Mouse (Mus musculus) spleen, postnatal 14 days (tissue): ENCODE measurements around the gene Mapk8ip3.

Experiments
- DNase-seq, 2 experiments: peaks; one replicate each; pipeline ENCODE4 v3.0.0; 2021 to 2022; ENCODE audit warnings: low spot score in 2 of 2

The Mapk8ip3 gene

DNA sequence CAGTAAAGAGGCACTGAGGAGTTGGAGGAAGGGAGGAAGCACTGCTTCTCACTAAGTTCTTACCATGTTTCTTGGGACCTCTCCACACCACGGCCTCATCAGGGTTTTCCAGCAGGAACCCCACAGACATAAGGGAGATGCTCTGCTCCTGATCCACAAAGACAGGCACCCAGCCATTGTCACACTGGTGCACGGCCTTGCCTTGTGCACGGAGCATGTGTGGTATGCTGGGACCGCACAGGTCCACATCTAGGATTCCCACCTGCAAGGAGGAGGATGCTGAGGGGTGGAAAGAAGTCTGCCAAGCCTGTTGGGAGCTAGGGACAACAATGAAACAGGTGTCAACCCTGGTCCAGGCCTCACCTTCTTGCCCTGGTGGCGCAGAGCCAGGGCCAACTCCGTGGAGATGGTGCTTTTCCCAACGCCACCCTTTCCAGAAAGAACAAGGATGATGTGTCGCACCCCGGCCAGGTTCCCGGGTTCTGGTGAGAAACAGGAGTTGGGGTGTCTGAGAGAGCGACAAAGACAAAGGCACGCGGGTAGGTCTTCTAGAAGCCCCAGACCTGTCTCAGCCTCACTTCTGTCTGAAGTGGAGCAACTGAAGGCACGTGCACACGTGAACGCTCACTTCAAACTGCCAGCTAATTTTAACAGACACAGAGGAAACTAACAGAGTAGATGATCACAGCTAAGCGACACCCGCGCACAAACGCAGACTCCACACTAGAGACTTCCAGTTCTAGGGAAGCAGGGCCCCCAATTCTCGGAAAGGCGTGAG is 51.2 kb downstream of the Mapk8ip3 start:
- DNase-seq, result no peak

DNA sequence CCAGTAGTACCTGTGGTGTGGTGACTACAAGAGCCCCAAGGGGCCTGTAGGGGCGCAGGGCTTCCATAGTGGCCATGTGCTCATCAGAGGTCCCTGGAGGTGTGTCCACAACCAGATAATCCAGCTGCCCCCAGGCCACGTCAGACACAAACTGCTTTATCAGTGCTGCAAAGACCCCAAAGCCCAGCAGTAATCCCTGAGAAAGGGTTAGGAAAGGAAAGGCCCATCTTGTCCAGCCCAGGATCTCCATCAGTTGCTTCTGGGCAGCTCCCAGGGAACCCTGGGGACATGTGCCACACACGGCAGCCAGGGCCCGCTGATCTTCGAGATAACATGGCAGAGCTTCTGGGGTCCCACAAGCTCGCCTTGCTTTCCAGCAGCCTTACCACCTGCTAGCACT is 52.4 kb downstream of the Mapk8ip3 start:
- no peak for DNase-seq

GRCm38 (mm10) chr17:24881738-24882440 is 54.9 kb downstream of the Mapk8ip3 start:
- DNase-seq, result peak in 1 of 2 experiments; percentile 43

GRCm38 (mm10) chr17:24878531-24878930 is 58.2 kb downstream of the Mapk8ip3 start:
- DNase-seq, result peak in 1 of 2 experiments; percentile 5

DNA sequence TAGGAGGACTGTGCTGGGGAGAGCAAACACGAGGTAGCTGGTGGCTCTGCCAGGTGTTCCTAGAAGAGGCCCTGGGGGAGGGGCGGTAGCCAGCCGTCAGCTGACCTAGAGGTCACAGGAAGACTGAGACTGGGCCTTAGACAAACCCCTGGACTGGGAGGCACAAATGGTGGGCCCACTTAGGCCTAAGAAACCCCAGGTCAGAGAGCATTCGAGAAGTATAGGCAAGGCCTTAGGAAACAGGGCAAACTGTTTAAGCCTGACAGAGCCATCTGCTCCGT is 58.7 kb downstream of the Mapk8ip3 start:
- DNase-seq, result peak in 1 of 2 experiments; percentile 5

DNA sequence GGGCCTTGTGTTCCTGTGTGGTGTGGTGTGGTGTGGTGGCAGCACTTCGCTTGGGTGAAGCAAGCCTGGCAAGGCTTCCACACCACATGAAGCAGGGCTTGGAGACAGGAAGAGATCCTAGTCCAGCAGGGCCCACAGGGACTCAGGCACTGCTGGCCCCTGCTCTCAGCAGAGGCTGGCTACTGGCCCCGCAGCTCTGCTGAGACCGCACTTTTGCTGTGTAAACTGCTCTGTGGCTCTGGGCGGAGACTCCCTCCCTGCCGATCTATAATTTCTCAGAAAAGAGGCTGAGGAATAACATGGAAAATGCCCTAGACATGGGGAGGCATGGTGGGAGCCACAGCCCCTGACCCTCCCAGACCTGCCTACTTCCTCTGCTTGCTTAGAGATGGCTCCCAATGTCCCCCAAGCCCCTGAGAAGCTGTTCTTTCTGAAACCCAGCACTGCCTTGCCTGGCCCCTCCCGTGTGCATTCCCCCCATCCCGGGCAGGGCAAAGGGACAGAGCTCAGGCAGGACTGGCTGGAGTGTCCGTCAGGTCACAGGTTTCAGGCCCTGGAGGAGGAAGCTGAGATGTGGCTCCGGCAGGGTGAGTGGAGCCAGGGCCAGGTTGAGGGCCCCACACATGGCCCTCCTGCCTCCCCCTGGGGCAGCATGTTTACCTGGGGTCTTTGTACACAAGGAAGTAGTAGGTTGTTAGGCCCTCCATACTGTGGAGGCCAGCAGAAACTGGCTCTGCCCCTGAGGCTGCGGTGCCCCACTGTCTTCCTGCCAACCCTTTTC is 59.3 kb downstream of the Mapk8ip3 start:
- peak in 1 of 2 experiments; percentile 5 for DNase-seq

DNA sequence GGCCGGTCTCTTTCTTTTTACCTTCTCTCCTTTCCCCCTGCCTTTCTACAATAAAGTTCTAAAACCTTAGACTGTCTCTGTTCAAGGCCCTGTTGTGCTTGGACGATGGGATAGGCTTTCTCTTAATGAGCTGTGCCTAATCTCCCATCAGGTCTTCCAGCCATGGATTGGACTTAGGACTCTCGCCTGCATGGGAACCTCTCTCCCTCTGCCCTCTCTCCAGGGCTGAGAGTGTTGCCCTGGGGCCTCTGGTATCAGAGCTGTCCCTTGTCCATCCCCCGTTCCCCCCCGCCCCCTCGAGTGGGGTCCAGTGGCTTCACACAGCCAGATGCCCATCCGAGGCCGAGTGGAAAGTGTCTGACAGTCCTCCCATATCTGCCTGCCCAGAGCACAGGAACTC is 61.8 kb downstream of the Mapk8ip3 start:
- no peak for DNase-seq

DNA sequence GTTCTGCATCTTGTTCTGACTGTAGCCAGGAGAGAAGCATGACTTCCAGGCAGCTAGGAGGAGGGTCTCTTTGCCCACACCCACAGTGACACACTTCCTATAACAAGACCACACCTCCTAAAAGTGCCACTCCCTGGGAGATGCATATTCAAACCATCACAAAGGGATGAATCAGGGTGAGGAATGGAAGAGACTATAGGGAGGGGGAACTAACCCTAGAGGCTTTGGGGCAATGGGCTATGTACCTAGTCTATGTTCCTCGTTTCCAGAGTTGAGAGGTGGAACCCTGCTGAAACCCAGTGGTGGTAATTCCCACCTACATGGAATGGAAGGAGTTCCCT is 62.4 kb downstream of the Mapk8ip3 start:
- no peak for DNase-seq

DNA sequence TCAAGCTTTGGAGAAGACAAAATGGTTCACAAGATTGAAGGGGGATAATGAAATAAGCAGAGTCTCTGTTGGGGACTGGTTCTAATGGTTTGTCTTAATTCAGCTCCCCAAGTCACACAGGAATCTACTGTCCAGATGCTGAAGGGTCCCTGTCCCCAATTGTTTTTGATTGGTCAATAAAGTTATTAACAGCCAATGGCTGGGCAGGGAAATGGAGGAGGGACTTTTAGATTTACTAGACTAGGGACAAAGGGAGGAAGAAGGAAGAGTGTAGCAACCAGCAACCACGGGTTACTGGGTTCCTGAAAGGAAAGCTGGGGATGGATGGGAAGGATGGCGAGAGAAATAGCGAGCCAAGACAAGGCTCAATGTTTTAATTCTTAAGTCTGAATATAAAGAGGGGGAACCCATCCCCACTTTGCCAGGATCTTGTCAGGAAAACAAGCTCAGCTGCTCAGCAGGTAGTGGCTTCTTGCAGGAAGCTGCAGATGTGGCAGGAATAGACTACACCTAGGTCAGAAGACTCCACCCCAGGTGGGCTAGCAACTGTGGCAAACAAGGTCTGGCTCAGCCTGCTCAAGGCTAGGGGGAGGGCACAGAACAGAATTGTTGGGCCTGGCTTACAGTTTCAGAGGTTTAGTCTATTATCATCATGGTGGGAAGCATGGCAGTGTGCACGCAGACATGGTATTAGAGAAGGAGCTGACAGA is 62.9 kb downstream of the Mapk8ip3 start:
- DNase-seq, result no peak

- no peak for DNase-seq
Measured at GRCm38 (mm10) chr17:24867914-24868313, 68.9 kb downstream of the Mapk8ip3 start.

- no peak for DNase-seq
Measured at GRCm38 (mm10) chr17:24865776-24866175, 71.0 kb downstream of the Mapk8ip3 start, which contains the start of gene Igfals. Igfals (plus strand) TSS chr17:24865997.

GRCm38 (mm10) chr17:24861785-24862184 is 75.0 kb downstream of the Mapk8ip3 start:
- DNase-seq, result no peak

DNA sequence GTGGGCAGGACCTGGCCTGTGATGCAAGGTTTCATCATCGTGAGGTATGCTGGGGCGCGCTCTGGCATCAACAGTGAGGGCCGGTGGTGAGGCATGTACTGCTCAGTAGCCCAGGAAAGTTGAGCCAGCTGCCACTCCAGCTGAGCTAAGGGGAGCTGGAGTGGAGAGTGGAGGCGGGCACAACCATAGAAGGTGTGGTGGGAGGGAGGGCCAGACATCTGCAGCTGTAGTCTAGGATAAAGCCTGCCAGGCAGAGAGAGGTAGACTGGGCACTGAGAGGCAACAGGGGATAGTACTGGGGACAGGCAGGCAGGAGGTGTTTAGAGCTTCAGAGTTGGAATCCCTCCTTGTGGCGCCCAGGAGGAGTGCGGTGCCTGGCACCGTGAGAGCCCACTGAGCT is 76.7 kb downstream of the Mapk8ip3 start:
- peak; percentile 46 to 50 for DNase-seq

DNA sequence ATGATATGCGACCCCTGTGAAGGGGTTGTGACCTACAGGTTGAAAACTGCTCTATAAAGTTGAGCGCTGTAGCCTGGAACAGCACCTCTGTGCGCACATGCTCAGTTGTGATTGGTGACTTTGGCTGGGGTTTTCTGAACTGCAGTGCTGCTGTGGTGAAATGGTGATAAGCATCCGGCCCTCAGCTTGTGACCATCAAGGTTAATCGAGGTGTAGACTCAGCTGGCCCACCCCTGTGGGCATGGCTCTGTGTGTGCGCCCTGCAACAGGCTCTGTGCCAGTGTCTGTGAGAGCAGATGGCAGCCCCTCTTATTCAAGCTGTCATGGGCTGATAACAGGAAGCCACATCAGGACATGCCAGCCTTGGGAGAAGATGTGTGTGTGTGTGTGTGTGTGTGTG is 77.8 kb downstream of the Mapk8ip3 start:
- DNase-seq, result peak; percentile 61 to 67

DNA sequence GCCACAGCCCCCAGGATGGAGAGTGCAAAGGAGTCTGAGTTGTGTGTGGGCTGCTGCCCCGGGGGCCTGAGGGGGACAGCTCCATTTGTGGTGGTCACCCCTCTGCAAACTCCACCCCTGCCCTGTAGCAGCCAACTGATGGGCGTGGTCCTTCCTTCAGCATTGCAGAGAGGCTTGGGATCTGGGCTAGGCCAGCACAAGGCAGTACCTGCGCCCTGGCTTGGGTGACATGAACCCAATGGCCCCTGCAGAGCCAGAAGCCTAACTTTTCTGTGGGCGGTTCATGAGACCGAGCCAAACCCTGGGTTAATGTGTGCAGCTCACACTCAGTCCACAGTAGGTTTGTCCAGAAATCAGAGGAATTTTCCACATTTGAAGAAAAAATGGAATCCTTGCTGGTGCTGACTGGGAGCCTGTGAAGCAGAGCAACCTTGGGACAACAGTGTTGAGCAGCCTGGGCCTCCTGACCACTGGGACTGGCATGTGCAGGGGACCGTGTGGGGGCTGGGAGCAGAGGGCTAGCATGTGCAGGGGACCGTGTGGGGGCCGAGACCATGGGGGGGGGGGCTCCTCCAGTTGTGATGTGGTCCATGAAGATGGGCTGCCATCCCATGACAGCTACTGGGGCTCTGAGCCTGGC is 78.8 kb downstream of the Mapk8ip3 start:
- no peak for DNase-seq

GRCm38 (mm10) chr17:24856589-24856988 is 80.2 kb downstream of the Mapk8ip3 start:
- no peak for DNase-seq

DNA sequence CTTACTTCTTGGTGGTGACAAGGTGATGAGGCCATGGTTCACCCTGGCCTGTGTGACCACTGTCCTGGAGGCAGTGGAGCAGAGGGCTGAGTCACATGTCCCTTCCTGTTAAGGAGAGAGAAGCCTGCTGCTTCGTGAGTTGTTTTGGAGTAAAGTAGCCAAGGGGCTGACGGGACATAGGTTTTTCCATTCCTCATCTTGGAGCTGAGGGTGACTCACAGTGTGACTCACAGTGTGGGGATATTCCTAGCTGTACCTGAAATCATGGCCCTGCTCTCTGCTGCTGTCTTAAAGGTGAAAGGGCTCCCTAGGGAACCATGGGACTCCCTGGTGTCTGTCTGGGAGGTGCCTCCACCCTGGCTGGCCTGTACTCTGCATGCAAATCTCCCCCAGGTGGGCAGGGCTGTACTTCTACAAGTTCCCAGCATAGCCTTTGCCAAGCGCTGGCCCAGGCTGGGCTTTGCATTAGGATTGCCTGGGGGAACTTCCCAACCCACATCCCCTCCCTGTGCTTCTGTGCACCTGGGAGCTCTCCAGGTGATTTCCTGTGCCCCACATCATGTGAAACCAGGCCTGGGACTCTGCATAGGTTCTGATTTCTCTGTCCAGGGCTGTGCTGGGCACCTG is 80.8 kb downstream of the Mapk8ip3 start:
- no peak for DNase-seq

DNA sequence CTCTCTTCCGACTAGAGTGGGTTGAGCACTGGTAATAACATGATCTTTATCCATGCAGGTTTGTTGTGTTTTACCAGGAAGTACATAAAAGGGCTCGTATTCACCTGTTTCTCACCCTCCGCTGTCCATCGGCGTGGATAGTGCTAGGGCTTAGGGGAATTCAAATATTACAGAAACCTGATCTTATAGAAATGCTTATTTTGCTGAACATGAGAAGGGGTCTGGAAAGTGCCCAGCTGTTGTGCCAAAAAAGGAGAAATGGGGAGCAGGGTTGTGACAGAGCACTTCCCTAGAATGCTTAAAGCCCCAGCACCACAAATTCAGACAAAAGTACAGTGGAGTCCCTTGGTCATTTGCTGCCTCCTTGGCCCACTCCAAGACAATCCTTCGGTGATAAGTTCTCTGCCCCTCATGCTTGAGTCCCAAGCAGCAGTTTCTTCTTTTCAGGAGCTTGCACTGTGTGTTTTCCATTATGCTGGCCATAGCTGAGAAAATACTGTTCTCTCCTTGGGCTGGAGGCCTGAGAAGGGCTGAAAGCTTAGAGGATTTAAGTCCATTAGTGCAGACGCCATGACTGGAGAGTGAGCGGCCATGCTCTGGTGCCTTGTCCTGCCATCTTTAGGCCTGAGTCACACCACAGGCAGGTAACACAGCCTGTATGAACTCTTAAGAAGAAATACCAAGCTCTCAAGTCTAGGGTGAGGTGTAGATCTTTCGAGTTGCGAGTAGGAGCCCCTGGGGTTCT is 85.2 kb downstream of the Mapk8ip3 start:
- DNase-seq, result no peak

- DNase-seq, result no peak
Measured at GRCm38 (mm10) chr17:24850773-24851127, 86.0 kb downstream of the Mapk8ip3 start.

- peak; percentile 87 to 88 for DNase-seq
Measured at GRCm38 (mm10) chr17:24850065-24850772, 86.6 kb downstream of the Mapk8ip3 start, which contains the start of gene Fahd1. Fahd1 (minus strand) TSS chr17:24850364.
